Mouse (Mus musculus) E14TG2a.4 (cell line): ENCODE measurements around the gene Xylb.

Experiments
- CTCF ChIP-seq: conservative IDR thresholded peaks from 2 replicates; pipeline ENCODE4 v1.5.1; 2014; ENCODE audit warnings: low read length
- NANOG ChIP-seq: IDR thresholded peaks from 2 replicates; pipeline ENCODE4 v1.6.1; 2014; ENCODE audit warnings: borderline replicate concordance, low read length, mixed read lengths
- POU5F1 ChIP-seq: IDR thresholded peaks from 2 replicates; pipeline ENCODE4 v1.6.1; 2014; ENCODE audit warnings: low read length, borderline replicate concordance

DNA sequence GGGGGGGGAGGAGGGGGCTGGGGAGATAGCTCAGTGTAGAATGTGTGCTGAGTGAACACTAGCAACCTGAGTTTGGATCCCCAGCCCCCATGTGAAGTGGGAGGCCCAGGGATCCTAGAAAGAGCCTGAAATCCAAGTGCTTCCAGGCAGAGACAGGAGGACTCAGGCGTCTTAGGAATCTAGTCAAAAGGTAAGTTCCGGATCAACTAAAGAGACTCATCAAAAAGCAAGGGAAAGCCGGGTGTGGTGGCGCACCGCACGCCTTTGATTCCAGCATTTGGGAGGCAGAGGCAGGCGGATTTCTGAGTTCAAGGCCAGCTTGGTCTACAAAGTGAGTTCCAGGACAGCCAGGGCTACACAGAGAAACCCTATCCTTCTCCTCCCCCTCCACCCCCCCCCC is 36.7 kb upstream of the Xylb start:
- TF ChIP-seq CTCF (no peak), POU5F1 (no peak), NANOG (no peak)
